8 mouse cellular contexts compared by ENCODE assay signal in genomic region chr2:128123921-128124683, GRCm38 (mm10). TPM values are rescaled to one million over a fixed set of nuclear protein-coding genes. Genes with fewer than 3 reads are reported as not detected.
DNase-seq lines count a peak whose midpoint lies in the region; ATAC-seq lines count a peak whose summit lies in the region.

No protein-coding gene starts in this region.

- H3K27ac ChIP-seq in forebrain, embryonic 10.5 days: peak overlapping the region; percentile 98; the same call in 1 of the 2 replicates
- no peak overlapping the region for H3K27ac ChIP-seq in kidney, embryonic 14.5 days (ENCODE audit: low read depth, low read length)

- H3K9me3 ChIP-seq in forebrain, embryonic 10.5 days: no peaks in the 10 kb centered on the region
- no peaks in the 10 kb centered on the region for H3K9me3 ChIP-seq in kidney, embryonic 14.5 days (ENCODE audit: control insufficient read depth, low read length)

- H3K9ac ChIP-seq in kidney, embryonic 14.5 days (ENCODE audit: low read depth, low read length): peak overlapping the region; percentile 9; the same call in 1 of the 2 replicates

- H3K4me3 ChIP-seq in forebrain, embryonic 10.5 days: peak overlapping the region; percentile 82
- peak overlapping the region; percentile 83 for H3K4me3 ChIP-seq in kidney, embryonic 14.5 days (ENCODE audit: low read length)

- H3K36me3 ChIP-seq in forebrain, embryonic 10.5 days (replicated peaks): peaks cover 2% of the 10 kb centered on the region
- H3K36me3 ChIP-seq in kidney, embryonic 14.5 days (ENCODE audit: control insufficient read depth, insufficient read depth, low read length): 0 out of 2 replicates have a peak, but pooled peaks cover 2% of the 10 kb centered on the region

- peak; percentile 31 to 58 for DNase-seq in adrenal gland, adult (ENCODE audit: inconsistent age in 2 of 2, low spot score in 1 of 2)
- DNase-seq in adrenal gland, postnatal 10 days: no peak
- peak; percentile 22 for DNase-seq in 3T3-L1 (ENCODE audit: low read depth, low spot score)
- peak; percentile 48 for DNase-seq in forebrain, embryonic 10.5 days (ENCODE audit: extremely low spot score, low spot score)
- DNase-seq in lung, postnatal 4 days: peak; percentile 36 to 44
- peak; percentile 19 for DNase-seq in thymus, postnatal 14 days
- DNase-seq in cerebellum, postnatal 36 days: no peak

- H3K4me1 ChIP-seq in forebrain, embryonic 10.5 days: peaks cover 68% of the 10 kb centered on the region
- peaks cover 33% of the 10 kb centered on the region for H3K4me1 ChIP-seq in kidney, embryonic 14.5 days (ENCODE audit: control insufficient read depth, insufficient read depth, low read length)

- 3% methylated on average over 23 of the region's 23 CpGs for WGBS in forebrain, embryonic 10.5 days
- 6% methylated on average over 23 of the region's 23 CpGs for WGBS in kidney, embryonic 14.5 days

- H3K27me3 ChIP-seq in forebrain, embryonic 10.5 days (ENCODE audit: poor library complexity, severe bottlenecking): peaks cover 54% of the 10 kb centered on the region
- peaks cover 6% of the 10 kb centered on the region; the same call in 1 of the 2 replicates for H3K27me3 ChIP-seq in kidney, embryonic 14.5 days (ENCODE audit: control insufficient read depth, insufficient read depth, low read length)

- peak overlapping the region; percentile 96 for H3K4me2 ChIP-seq in kidney, embryonic 14.5 days (replicated peaks; ENCODE audit: low read depth, low read length)

- no peak for ATAC-seq in kidney, embryonic 14.5 days (ENCODE audit: low FRiP score, low TSS enrichment)

RNA-seq across cellular contexts. Expression of gene Bcl2l11, which starts 1.7 kb away (rescaled TPM):
- total RNA-seq in adrenal gland, postnatal 10 days (2021): 10 to 100 TPM; 24.4 to 34.9 TPM
- polyA plus RNA-seq in forebrain, embryonic 10.5 days (2016; fragmentation: Nextera tagmentation; extraction: Ambion mirVana): 22.1 and 26.3 TPM in 2 replicates
- polyA plus RNA-seq in kidney, embryonic 14.5 days (2014; fragmentation: Nextera tagmentation; extraction: Ambion mirVana): 20.0 and 31.6 TPM in 2 replicates

Comparison
In these comparisons a context has a peak if more than half of its experiments do, and no peak if none do; other contexts are left out.
1. DNase-seq: peak in adrenal gland, adult (2 of 2), 3T3-L1 (single experiment), forebrain, embryonic 10.5 days (single experiment), lung, postnatal 4 days (2 of 2) and thymus, postnatal 14 days (single experiment); none in adrenal gland, postnatal 10 days (single experiment) and cerebellum, postnatal 36 days (0 of 2).